Mouse (Mus musculus): ENCODE results near the gene Cnot11. TPM values are rescaled to one million over a fixed set of nuclear protein-coding genes. Genes with fewer than 3 reads are reported as not detected.

Gene Cnot11
- polyA plus RNA-seq, 1 experiment: 18.8 TPM

DNA sequence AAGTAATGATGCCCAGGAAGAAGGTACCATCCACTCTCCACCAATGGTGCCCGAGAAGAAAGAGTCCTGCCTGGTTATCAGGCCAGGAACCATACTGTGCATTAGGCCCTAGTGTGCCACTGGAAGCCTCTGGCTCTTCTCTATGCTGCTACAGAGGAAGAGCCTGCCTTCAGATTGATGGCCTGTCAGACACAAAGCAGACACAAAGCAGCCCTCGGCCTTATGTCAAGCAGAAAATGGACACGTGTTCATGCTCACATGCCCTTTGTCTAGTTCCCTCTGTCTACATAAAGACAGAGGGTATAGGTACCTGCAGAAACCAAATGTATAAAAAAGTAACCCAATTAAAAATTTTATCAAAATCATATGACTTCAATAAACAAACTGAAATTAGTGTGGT, 29.8 kb downstream of the Cnot11 start:
- no peaks in the 10 kb centered on the region for H3K27me3 ChIP-seq (ENCODE audit: control insufficient read depth, insufficient read depth, low read length)
- no peak for TF ChIP-seq POLR2A (IDR thresholded peaks at IDR 0.05; ENCODE audit: low read depth, low read length)
- no peak for TF ChIP-seq CTCF (IDR thresholded peaks at IDR 0.05; ENCODE audit: extremely low read depth, insufficient read length, insufficient replicate concordance, low read depth, low read length)
- peaks cover 15% of the 10 kb centered on the region for H3K36me3 ChIP-seq (ENCODE audit: control insufficient read depth, insufficient read depth, low read length)
- whole genome bisulfite sequencing: 69% methylated on average over 3 of the region's 3 CpGs
- H3K4me1 ChIP-seq (ENCODE audit: control insufficient read depth, insufficient read depth, insufficient read length, low read length): peaks cover 6% of the 10 kb centered on the region; the same call in 1 of the 2 replicates
- H3K4me3 ChIP-seq (ENCODE audit: low read depth, low read length): no peak overlapping the region
- no peak overlapping the region for H3K27ac ChIP-seq (ENCODE audit: insufficient read depth, low read depth, low read length)

- Histone ChIP-seq H3K4me3 (ENCODE audit: low read depth, low read length) (no peak overlapping the region), H3K27ac (ENCODE audit: insufficient read depth, low read depth, low read length) (no peak overlapping the region), H3K36me3 (ENCODE audit: control insufficient read depth, insufficient read depth, low read length) (peaks cover 9% of the 10 kb centered on the region; the same call in 1 of the 2 replicates), H3K27me3 (ENCODE audit: control insufficient read depth, insufficient read depth, low read length) (no peaks in the 10 kb centered on the region), H3K4me1 (ENCODE audit: control insufficient read depth, insufficient read depth, insufficient read length, low read length) (peaks cover 8% of the 10 kb centered on the region; the same call in 1 of the 2 replicates)
- TF ChIP-seq CTCF (IDR thresholded peaks at IDR 0.05; ENCODE audit: extremely low read depth, insufficient read length, insufficient replicate concordance, low read depth, low read length) (no peak), POLR2A (IDR thresholded peaks at IDR 0.05; ENCODE audit: low read depth, low read length) (no peak)
Observed at GRCm38 (mm10) chr1:39568079-39568478, 33.3 kb downstream of the Cnot11 start.

GRCm38 (mm10) chr1:39571653-39572052, 36.9 kb downstream of the Cnot11 start:
- TF ChIP-seq POLR2A (IDR thresholded peaks at IDR 0.05; ENCODE audit: low read depth, low read length) (no peak), CTCF (IDR thresholded peaks at IDR 0.05; ENCODE audit: extremely low read depth, insufficient read length, insufficient replicate concordance, low read depth, low read length) (no peak)
- no peaks in the 10 kb centered on the region for H3K27me3 ChIP-seq (ENCODE audit: control insufficient read depth, insufficient read depth, low read length)
- H3K27ac ChIP-seq (ENCODE audit: insufficient read depth, low read depth, low read length): no peak overlapping the region
- H3K36me3 ChIP-seq (ENCODE audit: control insufficient read depth, insufficient read depth, low read length): 0 out of 2 replicates have a peak, but pooled peaks cover 3% of the 10 kb centered on the region
- H3K4me3 ChIP-seq (ENCODE audit: low read depth, low read length): no peak overlapping the region
- H3K4me1 ChIP-seq (ENCODE audit: control insufficient read depth, insufficient read depth, insufficient read length, low read length): peaks cover 8% of the 10 kb centered on the region; the same call in 1 of the 2 replicates
- 38% methylated on average over 6 of the region's 6 CpGs for WGBS

GRCm38 (mm10) chr1:39573890-39574289, 39.1 kb downstream of the Cnot11 start:
- H3K36me3 ChIP-seq (ENCODE audit: control insufficient read depth, insufficient read depth, low read length): 0 out of 2 replicates have a peak, but pooled peaks cover 3% of the 10 kb centered on the region
- no peak overlapping the region for H3K4me3 ChIP-seq (ENCODE audit: low read depth, low read length)
- no peaks in the 10 kb centered on the region for H3K27me3 ChIP-seq (ENCODE audit: control insufficient read depth, insufficient read depth, low read length)
- TF ChIP-seq CTCF (IDR thresholded peaks at IDR 0.05; ENCODE audit: extremely low read depth, insufficient read length, insufficient replicate concordance, low read depth, low read length): no peak
- TF ChIP-seq POLR2A (IDR thresholded peaks at IDR 0.05; ENCODE audit: low read depth, low read length): no peak
- 29% methylated on average over 7 of the region's 7 CpGs for WGBS
- H3K27ac ChIP-seq (ENCODE audit: insufficient read depth, low read depth, low read length): no peak overlapping the region
- peaks cover 8% of the 10 kb centered on the region; the same call in 1 of the 2 replicates for H3K4me1 ChIP-seq (ENCODE audit: control insufficient read depth, insufficient read depth, insufficient read length, low read length)

DNA sequence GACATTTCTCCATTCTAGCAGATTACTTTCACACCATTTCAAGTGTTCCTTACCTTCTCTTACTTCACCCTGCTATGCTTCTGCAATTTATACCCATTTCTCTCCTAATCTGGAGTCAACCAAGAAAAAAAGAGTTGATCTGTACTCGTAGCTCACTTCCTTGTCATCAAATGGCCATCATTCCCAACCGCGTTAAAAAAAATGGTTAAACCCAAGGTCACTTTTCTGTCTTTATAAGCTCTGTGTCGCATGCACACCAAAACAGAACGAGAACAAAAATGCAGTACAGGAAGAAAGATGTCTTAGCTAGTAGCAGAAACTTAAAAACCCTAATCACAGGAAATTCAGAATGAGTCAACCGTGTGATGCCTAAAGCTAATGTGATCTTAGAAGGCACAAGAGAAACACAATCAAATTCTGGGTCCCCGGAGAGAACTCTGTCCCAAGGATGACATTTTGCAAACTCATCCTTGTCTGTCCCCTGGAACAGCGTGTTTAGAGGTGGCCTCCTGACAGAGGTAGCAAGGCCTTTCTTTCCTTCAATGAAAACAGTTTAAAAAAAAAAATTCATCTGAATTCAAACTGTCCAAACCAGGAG, 41.1 kb downstream of the Cnot11 start:
- peak overlapping the region; percentile 88; the same call in 1 of the 2 replicates for H3K4me3 ChIP-seq (ENCODE audit: low read depth, low read length)

GRCm38 (mm10) chr1:39576431-39577243, 41.8 kb downstream of the Cnot11 start:
- H3K4me3 ChIP-seq (ENCODE audit: low read depth, low read length): peak overlapping the region; percentile 88
- 0 out of 2 replicates have a peak, but pooled peaks cover 3% of the 10 kb centered on the region for H3K36me3 ChIP-seq (ENCODE audit: control insufficient read depth, insufficient read depth, low read length)
- WGBS: under 1% methylated on average over 88 of the region's 88 CpGs
- no peaks in the 10 kb centered on the region for H3K27me3 ChIP-seq (ENCODE audit: control insufficient read depth, insufficient read depth, low read length)
- TF ChIP-seq POLR2A (IDR thresholded peaks at IDR 0.05; ENCODE audit: low read depth, low read length): no peak
- no peak for TF ChIP-seq CTCF (IDR thresholded peaks at IDR 0.05; ENCODE audit: extremely low read depth, insufficient read length, insufficient replicate concordance, low read depth, low read length)
- H3K4me1 ChIP-seq (ENCODE audit: control insufficient read depth, insufficient read depth, insufficient read length, low read length): peaks cover 5% of the 10 kb centered on the region; the same call in 1 of the 2 replicates
- peak overlapping the region; percentile 62 for H3K27ac ChIP-seq (ENCODE audit: insufficient read depth, low read depth, low read length)

More for the DNA sequence above, 41.1 kb downstream of the Cnot11 start:
- H3K36me3 ChIP-seq (ENCODE audit: control insufficient read depth, insufficient read depth, low read length): 0 out of 2 replicates have a peak, but pooled peaks cover 3% of the 10 kb centered on the region
- peaks cover 6% of the 10 kb centered on the region; the same call in 1 of the 2 replicates for H3K4me1 ChIP-seq (ENCODE audit: control insufficient read depth, insufficient read depth, insufficient read length, low read length)
- WGBS: 10% methylated on average over 8 of the region's 8 CpGs
- H3K27me3 ChIP-seq (ENCODE audit: control insufficient read depth, insufficient read depth, low read length): no peaks in the 10 kb centered on the region
- TF ChIP-seq CTCF (IDR thresholded peaks at IDR 0.05; ENCODE audit: extremely low read depth, insufficient read length, insufficient replicate concordance, low read depth, low read length): no peak
- TF ChIP-seq POLR2A (IDR thresholded peaks at IDR 0.05; ENCODE audit: low read depth, low read length): no peak
- peak overlapping the region; percentile 62; the same call in 1 of the 2 replicates for H3K27ac ChIP-seq (ENCODE audit: insufficient read depth, low read depth, low read length)
